Mouse (Mus musculus) lung, postnatal 10 days (tissue): ENCODE results near the gene Plekhh1.
"Not testable (repeated sequence)": the region's sequence is repeated elsewhere in the genome, so short reads cannot be mapped to it uniquely, and the experiment has no call there.

Experiments used
- DNase-seq: peaks from one replicate; pipeline ENCODE4 v3.0.0; 2021

Plekhh1 gene

GRCm38 (mm10) chr12:79028911-79029861 lies at the start of gene Plekhh1:
TSS of gene Plekhh1 (plus strand) at chr12:79029163.
- DNase-seq = peak; percentile 74

GRCm38 (mm10) chr12:78980683-78981091 lies 48.3 kb upstream of the Plekhh1 start:
- peak; percentile 48 for DNase-seq

DNA sequence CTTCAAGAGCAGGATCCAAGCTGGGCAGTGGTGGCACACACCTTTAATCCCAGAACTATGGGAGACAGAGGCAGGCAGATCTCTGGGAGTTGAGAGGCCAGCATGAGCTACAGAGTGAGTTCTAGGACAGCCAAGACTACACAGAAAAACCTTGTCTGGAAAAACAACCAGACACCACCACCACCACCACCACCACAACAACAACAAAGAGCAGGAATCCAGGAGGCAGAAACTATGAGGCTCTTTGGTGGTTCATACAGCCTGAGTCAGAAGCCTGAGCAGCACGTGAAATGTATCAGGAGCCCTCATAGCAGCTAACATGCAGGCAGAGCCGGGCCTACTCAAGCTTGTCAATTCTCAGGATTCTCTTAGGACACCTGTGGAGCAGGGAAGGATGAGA lies 47.8 kb upstream of the Plekhh1 start:
- DNase-seq = no peak

DNA sequence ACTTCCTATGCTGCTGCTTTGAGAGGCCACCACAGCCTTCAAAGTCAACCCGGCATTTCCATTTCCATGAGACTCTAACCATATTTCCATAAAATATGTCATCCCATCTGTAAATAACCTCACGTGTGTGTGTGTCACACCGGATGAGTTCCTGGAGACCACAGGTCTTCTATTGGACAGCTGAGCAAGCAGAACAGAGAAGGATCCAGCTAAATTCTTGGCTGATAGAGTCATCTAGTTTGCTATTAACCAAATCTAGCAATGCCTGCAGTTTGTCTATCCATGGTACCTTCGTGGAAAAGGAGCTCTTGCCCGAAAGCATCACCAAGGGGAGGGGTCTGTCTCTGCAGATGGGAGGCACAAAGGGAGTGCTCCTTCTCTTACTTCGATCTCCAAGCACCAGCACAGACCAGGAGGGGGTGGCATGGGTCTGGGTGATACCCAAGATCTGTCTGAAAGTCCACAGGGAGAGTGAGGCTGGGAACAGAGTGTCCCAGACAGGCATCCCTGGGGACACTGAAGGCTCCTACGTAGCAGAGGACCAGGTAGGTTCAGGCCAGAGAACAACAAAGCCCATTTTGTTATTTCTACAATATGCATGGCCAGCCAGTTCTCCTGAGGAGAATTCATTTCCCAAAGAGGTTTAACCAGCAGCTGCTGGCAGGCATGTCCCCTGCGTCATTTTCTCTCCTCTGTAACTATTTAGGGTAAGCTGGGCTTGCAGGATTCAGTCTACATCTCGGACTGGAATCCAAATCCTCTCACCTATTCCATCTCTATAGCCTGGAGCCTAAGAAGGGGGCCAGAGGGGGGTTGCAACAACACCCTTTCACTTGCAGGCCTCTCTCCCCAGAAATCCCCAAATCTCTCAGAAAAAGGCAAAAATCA lies 46.8 kb upstream of the Plekhh1 start:
- peak; percentile 4 for DNase-seq

- DNase-seq = peak; percentile 29
Observed at GRCm38 (mm10) chr12:78983296-78984034, 45.5 kb upstream of the Plekhh1 start.

GRCm38 (mm10) chr12:78984035-78984432 lies 44.9 kb upstream of the Plekhh1 start:
- peak; percentile 43 for DNase-seq

- DNase-seq = peak; percentile 9
Observed at GRCm38 (mm10) chr12:78987581-78988081, 41.3 kb upstream of the Plekhh1 start.

DNA sequence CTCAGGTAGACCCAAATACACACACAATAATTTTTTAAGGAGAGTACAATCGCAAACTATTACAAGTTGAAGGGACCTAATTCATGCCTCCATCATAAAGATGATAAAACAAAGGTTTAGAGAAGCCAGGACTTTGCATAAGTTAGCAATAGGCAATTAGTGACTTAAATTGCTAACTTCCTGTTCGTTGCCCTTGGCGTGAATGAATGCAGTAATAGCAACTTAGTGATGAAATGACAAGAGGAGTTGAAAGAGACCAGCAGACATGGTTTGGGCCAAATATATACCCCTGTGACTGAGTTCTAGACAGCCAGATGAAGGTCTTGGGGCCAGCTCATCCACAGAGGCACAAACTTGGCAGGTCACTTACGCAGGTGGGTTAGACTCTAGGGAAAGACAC lies 32.7 kb upstream of the Plekhh1 start:
- no peak for DNase-seq

DNA sequence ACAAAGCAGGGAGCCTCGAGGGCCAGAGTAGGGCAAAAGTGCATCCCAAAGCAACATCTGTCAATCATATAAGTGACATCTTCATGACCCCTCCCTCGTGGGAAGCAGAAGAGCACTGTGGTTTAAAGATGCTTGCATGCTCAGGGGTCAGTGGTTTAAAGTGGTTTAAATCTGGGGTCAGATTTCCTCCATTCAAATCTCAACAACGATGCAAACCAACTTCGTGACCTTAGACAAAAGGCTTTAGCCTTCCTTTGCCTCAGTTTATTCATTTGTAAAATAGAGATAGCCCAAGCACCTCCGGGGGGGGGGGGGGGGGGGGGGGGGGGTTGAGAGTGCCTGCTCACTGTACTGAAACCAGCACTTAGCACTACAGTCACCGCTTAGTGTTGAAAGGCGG lies 32.3 kb upstream of the Plekhh1 start:
- DNase-seq = no peak

DNA sequence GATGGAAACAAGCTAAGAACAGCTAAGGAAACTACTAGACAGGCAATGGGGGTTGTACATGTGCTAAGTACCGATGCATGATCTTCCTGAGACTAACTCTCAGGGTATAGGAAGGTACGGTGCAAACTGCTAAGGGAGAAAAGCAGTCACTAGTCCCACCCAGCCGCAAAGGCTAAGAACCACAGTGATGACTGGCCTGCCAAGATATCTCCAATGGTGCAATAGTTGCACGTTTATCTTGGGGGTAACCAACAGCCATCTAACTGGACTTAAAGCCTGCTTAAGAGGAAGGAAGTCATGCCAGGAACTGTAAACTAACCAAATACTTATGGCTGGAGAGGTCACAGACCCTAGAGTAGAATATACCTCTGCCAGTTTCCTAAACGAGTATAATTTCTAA lies 26.6 kb upstream of the Plekhh1 start:
- no peak for DNase-seq

GRCm38 (mm10) chr12:79002978-79003377 lies 26.0 kb upstream of the Plekhh1 start:
- no peak for DNase-seq

GRCm38 (mm10) chr12:79005456-79005855 lies 23.5 kb upstream of the Plekhh1 start:
- no peak for DNase-seq

GRCm38 (mm10) chr12:79006076-79006475 lies 22.9 kb upstream of the Plekhh1 start:
- no peak for DNase-seq

GRCm38 (mm10) chr12:79006478-79007125 lies 22.4 kb upstream of the Plekhh1 start:
- peak; percentile 68 for DNase-seq

GRCm38 (mm10) chr12:79007126-79007753 lies 21.7 kb upstream of the Plekhh1 start, which contains the start of gene Tmem229b:
TSS of gene Tmem229b (minus strand) at chr12:79007627.
- DNase-seq = peak; percentile 65

- DNase-seq = peak; percentile 22
Observed at GRCm38 (mm10) chr12:79010569-79010968, 18.4 kb upstream of the Plekhh1 start.

DNA sequence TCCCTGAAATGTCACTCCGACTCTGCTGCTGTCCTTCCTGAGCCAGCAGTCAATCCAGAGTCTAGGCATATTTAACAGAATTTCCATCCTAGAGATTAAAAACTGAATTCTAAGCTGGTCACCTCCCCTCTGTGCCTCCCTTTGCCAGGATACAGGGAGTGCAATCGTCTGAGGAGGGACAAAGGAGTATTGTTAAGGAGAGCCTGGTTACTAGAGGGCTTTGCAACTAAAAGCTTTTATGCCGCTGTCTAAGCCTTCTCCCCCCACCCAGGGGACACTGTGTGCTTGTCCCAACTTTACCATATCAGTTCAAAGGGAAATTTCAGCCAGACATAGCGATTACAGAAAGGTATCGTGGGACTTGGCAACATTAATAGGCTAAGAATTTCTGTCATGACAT lies 12.9 kb upstream of the Plekhh1 start:
- DNase-seq = no peak

GRCm38 (mm10) chr12:79017994-79018399 lies 11.0 kb upstream of the Plekhh1 start:
- DNase-seq = peak; percentile 24

- DNase-seq = no peak
Observed at GRCm38 (mm10) chr12:79021902-79022301, 7.1 kb upstream of the Plekhh1 start.

GRCm38 (mm10) chr12:79022882-79023281 lies 6.1 kb upstream of the Plekhh1 start:
- peak; percentile 81 for DNase-seq

DNA sequence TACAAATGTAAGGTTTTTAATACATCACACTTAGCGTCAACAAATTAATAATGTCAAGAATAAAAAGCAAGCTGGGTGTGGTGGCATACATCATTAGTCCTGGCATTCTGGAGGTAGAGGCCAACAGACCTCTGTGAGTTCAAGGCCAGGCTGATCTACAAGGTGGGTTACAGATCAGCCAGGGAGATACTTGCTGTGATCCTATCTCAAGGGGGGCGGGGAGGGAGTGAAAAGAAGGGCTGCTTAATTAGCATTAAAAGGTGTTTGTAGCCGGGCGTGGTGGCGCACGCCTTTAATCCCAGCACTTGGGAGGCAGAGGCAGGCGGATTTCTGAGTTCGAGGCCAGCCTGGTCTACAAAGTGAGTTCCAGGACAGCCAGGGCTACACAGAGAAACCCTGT lies 1.4 kb upstream of the Plekhh1 start:
- not testable (repeated sequence) for DNase-seq
